Mouse (Mus musculus) yolk sac, embryonic 10.5 days (tissue): Measurements from ENCODE around the gene Klk6.

ENCODE experiments used
- DNase-seq: peaks from one replicate; pipeline ENCODE4 v3.0.0-alpha.2; 2017; ENCODE audit warnings: low spot score

The Klk6 gene

DNA sequence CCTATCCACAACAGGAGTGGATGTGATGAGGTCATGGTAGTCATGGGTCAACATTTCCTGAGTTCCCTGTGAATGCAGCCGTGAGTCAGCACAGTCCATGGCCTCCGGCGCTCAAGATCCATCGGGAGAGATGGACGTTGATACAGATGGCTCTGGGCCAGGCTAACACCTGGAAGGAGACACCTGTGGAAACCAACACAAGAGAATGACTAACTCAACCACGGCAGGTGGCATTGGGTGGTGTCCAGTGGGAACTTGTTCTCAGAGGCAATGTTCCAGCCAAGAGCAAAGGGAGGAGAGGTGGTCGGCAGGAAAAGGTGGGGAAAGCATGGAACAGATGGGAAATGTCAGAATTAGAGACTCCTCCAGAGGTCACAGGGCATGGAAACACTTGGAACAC, 2.7 kb upstream of the Klk6 start:
- no peak for DNase-seq

- DNase-seq = no peak
Observed at GRCm38 (mm10) chr7:43826056-43826455, 1.8 kb downstream of the Klk6 start.

GRCm38 (mm10) chr7:43827706-43828105, 3.4 kb downstream of the Klk6 start:
- DNase-seq = no peak

- DNase-seq = no peak
Observed at GRCm38 (mm10) chr7:43829006-43829405, 4.7 kb downstream of the Klk6 start.

- DNase-seq = no peak
Observed at GRCm38 (mm10) chr7:43841701-43842100, 17.4 kb downstream of the Klk6 start, which contains the start of gene Klk5. Gene Klk5 (plus strand): TSS chr7:43841971.

GRCm38 (mm10) chr7:43843801-43844200, 19.5 kb downstream of the Klk6 start:
- DNase-seq = no peak

DNA sequence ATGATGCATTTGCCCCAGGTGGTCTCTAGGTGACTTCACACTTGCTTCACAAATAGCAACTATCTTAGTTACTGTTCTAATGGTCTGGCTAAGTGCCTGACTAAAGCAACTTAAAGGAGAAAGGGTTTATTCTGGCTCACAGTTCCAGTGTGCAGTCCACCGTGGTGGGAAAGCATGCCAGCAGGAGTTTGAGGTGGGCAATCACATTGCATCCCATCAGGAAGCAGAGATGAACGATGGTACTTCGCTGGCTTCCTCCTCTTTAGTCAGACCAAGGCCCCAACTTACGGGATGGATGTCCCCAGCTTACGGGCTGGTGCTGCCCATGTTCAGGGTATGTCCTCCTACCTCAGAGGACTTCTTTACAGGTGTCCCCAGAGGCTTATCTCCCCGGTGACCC, 27.3 kb downstream of the Klk6 start:
- no peak for DNase-seq

DNA sequence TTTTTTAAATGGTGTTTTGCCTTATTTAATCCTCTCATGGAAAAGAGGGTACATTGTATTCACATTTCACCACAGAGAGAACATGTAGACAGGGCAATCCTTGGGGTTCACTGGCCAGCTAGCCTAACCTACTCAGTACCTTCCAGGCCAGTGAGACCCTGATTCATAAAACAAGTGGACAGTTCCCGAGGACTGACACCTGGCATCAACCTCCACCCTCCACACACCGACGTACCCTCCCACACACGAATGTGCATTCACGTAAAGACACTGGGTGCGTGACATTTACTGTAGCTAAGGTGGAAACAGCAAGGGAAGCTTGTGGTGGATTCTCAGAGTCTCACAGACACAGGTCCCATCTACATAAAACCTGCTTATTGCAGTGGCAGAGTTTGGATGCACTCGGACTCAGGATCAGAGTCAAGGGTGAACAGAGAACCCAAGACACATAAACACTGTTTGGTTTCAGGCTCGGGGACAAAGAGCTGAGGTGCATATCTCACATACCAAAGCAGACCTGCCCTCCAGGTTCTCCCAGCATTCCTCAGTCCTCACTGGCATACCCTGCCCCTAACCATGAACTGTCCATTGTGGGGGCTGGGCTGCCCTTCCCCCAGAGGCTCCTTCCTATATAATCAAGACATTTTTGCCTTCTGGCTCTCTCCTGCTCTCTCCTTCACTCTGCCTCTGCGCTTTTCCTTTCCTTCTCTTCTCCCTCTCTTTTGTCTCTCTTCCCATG, 30.5 kb downstream of the Klk6 start:
- DNase-seq = no peak

DNA sequence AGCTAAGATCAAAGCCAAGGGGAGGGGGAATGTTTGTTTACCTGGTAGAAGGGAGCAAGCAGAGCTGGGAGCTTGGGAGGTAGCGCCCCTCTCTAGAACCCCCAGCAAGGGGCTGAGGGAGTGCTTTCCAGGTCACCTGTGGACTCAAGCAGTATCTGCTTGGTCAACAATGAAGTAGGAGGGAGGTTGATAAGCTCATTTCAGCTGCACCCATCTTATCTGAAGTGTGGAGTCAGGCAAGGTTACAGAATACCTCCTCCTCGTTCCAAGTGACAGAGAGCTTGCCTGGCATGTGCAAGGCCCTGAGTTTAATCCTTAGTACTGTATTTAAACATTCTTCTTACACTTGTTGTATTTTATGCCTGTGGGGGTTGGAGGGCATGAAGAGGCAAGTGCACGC, 31.4 kb downstream of the Klk6 start:
- no peak for DNase-seq

GRCm38 (mm10) chr7:43856307-43856706, 32.0 kb downstream of the Klk6 start:
- no peak for DNase-seq

GRCm38 (mm10) chr7:43857501-43857900, 33.2 kb downstream of the Klk6 start:
- DNase-seq = no peak

DNA sequence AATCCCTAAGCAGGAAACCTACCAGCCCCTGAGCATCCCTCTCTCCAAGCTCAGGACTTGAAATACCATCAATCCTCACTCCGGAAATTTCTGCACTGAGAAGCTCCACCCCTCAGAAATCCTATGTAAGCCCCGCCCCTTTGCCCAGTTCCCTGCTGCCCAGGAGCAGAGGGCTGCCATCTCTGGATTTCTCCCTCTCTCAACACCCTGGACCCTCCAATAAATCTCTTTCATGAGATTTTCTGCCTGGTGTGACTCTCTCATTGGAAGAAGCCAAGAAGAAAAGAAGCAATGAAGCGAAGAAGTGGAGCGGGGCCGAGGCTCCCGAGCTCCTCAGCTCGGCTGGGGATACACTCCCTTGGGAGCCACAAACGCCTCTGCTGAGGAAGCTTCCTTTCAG, 36.1 kb downstream of the Klk6 start:
- no peak for DNase-seq

DNA sequence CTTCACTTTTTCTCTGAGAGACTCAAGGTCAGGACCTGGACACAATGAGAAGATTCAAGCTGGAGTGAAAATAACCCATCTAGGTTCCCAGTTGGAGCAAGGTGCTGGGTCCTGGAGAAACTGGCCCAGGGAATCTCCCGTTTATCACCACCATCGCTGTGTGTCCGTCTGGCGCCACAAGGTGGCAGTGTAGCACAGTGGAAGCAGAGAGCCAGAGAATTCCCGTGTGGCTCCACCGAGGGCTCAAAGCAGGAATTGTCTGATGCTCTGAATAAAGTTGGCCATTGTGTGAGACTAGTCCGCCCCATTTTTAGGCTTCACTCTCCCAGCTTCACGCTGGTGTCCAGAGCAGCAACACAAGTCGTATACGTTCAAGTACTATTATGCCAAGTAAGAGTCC, 48.9 kb downstream of the Klk6 start:
- DNase-seq = peak; percentile 39

DNA sequence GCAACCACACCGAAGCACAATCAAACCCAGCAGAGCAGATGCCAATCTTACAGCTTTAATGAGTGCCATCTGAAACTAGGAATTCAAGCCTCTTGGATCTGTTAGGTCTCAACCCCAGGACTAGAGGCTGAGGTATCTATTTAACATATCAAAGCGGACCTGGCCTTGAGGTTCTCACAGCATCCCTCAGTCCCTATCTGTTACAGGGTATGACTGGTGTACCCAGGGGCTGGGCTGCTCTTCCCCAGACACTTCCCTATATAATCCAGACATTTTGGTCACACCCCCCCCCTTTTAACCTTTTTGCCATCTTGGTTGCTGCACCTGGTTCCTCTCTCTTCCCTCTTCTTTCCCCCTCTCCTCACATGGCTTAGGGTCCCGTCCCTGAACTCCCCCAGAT, 49.4 kb downstream of the Klk6 start:
- DNase-seq = no peak

GRCm38 (mm10) chr7:43874868-43875375, 50.6 kb downstream of the Klk6 start:
- DNase-seq = no peak

GRCm38 (mm10) chr7:43876444-43876843, 52.1 kb downstream of the Klk6 start:
- no peak for DNase-seq

GRCm38 (mm10) chr7:43878281-43878680, 54.0 kb downstream of the Klk6 start:
- no peak for DNase-seq

DNA sequence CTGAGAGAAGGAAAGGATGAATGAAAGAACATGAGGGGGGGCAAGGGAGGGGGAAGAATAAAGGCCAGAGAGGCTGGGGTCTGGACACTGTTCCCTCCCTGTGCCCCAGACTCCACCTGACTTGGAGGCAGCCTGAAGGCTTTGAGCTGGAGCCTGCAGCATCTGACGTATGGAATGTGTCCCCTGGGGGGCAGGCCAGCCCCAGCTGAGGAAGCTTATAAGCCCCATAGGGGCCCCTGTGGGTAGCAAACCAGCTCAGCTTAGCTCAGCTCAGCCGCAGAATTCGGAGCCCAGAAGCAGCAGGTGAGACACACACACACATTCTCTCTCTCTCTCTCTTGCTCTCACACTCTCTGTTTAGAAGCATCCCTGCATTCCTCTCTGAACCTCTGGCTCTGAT, 56.6 kb downstream of the Klk6 start, which contains the start of gene Klk4:
Klk4 (plus strand) TSS at position 249 of the 400 bp plus-strand sequence.
- DNase-seq = no peak
